Mouse (Mus musculus): ENCODE data around the gene Sf3b3.
A peak's percentile ranks its signal among the peaks of the same experiment; 100 is the strongest.
"Not testable (repeated sequence)": the region's sequence is repeated elsewhere in the genome, so short reads cannot be mapped to it uniquely, and the experiment has no call there.

Gene Sf3b3

GRCm38 (mm10) chr8:110846405-110847170, at the start of gene Sf3b3, which contains the start of gene Cog4:
Gene Sf3b3, minus strand, starts transcription at chr8:110846787.
Gene Cog4, plus strand, starts transcription at chr8:110846600.
- peak; percentile 91 to 92 for DNase-seq

GRCm38 (mm10) chr8:110895812-110896211, 49.2 kb upstream of the Sf3b3 start:
- DNase-seq: no peak

GRCm38 (mm10) chr8:110895254-110895653, 48.7 kb upstream of the Sf3b3 start:
- DNase-seq: no peak

GRCm38 (mm10) chr8:110894851-110895250, 48.3 kb upstream of the Sf3b3 start:
- no peak for DNase-seq

GRCm38 (mm10) chr8:110892913-110893312, 46.3 kb upstream of the Sf3b3 start:
- DNase-seq: peak; percentile 62 to 74

DNA sequence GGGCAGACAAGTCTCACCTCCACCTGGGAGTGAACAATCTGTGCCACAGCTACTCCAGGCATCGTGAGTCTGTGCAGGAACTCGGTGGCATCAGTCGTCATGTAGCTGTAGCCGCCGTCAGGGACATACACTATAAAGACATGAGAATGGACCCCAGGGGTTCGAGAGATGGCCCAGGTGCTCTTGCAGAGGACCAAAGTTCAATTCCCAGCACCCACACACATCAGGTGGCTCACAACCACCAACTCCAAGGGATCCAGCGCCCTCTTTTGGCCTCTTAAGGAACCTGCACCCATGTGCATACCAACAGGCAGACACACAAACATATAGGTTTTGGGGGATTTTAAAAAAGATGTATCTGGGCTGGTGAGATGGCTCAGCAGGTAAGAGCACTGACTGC, 45.5 kb upstream of the Sf3b3 start:
- no peak for DNase-seq

GRCm38 (mm10) chr8:110889904-110890470, 43.4 kb upstream of the Sf3b3 start:
- DNase-seq: peak in 1 of 2 experiments; percentile 34

- DNase-seq: peak; percentile 90 to 95
Observed at GRCm38 (mm10) chr8:110888860-110889259, 42.3 kb upstream of the Sf3b3 start.

GRCm38 (mm10) chr8:110888441-110888840, 41.9 kb upstream of the Sf3b3 start:
- DNase-seq: peak; percentile 76 to 89

- peak; percentile 76 to 85 for DNase-seq
Observed at GRCm38 (mm10) chr8:110887551-110887950, 41.0 kb upstream of the Sf3b3 start.

DNA sequence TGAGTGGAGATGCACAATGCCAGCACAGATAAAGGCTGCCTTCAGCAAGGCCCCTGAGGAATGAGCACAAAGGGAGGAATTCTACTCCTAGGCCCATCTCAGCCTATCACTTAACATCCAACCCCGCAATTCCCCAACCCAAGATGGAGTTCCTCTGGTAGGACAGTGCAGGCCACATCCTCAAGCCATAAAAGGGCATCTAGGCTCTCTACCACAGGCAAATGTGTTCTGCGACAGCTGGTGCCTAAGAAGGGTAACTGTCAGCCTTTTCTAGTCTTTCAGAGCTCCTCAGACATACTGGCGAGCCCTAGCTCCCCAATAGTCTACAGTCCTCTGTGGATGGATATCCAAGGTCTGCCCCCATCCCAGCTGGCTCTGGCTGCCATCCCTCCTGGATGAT, 40.0 kb upstream of the Sf3b3 start:
- no peak for DNase-seq

GRCm38 (mm10) chr8:110883824-110884223, 37.2 kb upstream of the Sf3b3 start:
- peak; percentile 74 to 80 for DNase-seq

DNA sequence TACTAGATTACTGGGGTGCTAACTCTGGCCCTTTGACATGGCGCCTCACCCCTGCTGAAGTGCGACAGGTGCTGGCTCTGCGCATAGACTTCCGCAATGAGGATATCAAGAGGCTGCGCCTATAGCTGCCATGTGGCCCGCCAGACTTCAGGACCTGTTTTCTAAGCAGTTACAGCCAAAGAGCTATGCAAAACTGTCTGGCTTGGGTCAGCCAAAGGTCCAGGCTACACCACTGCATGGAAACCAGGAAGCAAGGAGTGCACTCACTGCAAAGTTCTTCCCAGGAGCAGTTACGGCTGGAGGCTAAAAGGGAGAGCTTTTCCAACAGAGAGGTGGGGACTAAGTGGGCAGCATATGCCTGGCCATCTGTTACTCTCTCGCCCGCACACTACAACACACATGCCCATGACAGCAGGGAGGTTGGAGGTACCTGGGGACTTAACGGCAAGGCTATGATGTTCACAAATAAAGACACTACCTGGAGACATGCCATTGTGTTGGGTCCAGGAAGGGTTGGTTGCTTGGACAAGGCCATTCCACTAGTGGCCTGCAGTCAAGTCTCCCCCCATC, 35.2 kb upstream of the Sf3b3 start:
- peak; percentile 65 to 86 for DNase-seq

- no peak for DNase-seq
Observed at GRCm38 (mm10) chr8:110877862-110878261, 31.3 kb upstream of the Sf3b3 start.

GRCm38 (mm10) chr8:110870501-110870900, 23.9 kb upstream of the Sf3b3 start:
- no peak for DNase-seq

GRCm38 (mm10) chr8:110861347-110862025, 14.9 kb upstream of the Sf3b3 start:
- not testable (repeated sequence) for DNase-seq

DNA sequence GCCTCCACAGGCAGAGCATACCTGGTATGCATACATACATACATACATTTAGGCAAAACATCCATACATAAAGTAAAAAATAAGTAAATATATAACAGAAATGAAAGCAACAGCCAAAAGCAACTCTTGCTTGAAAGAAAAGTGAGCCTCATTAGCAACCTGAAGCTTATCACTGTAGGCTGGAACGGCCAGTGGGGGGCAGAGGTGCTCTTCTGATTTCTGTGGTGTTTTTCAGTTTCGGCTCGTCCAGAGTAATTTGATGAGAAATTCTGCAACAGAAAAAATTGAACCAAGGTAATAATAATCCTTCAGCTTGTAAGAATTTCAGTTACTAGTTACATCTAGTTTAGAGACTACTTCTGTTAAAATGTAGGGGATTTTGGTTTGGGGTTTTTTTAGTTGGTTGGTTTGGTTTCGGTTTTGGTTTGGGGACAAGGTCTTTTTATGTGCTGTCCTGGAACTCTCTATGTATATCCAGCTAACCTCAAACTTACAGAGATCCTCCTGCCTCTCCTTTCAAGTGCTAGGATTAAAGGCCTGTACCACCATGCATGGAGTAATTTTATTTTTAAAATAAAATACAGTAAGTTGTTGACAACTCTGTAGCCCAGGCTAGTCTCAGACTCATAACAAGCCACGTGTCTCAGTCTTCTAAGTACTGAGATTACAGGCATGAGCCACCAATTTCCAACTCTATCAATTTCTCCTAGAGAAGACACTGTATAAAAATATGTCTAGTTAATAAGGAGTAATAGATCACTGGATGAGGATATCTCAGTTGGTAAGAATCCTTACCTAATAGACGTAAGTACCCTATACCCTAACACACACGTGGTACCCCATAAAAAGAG, 13.3 kb upstream of the Sf3b3 start:
- DNase-seq: peak; percentile 48 to 49

DNA sequence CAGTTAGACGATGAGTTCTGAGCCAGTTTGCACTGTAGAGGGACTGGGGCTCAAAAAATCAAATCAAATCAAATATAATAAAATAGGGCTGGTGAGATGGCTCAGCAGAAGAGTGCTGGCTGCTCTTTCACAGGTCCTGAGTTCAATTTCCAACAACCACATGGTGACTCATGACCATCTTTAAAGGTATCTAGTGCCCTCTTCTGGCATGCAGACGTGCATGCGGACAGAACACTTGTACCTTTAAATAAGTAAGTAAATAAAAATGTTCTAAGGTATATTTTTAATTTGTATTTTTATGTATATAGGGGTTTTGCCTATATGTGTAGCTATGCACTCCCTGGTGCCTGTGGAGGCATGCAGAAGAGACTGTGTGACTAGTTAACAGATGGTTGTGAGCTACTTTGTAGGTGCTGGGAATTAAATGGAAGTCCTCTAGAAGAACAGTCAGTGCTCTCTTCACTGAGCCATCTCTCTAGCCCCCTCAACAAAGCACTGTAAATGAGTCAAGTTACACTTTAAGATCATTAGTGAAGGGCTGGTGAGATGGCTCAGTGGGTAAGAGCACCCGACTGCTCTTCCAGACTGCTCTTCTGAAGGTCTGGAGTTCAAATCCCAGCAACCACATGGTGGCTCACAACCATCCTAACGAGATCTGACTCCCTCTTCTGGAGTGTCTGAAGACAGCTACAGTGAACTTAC, 10.3 kb upstream of the Sf3b3 start:
- no peak for DNase-seq

GRCm38 (mm10) chr8:110856073-110856472, 9.5 kb upstream of the Sf3b3 start:
- DNase-seq: not testable (repeated sequence)

GRCm38 (mm10) chr8:110851186-110851585, 4.6 kb upstream of the Sf3b3 start:
- no peak for DNase-seq

GRCm38 (mm10) chr8:110847645-110848495, 1.3 kb upstream of the Sf3b3 start:
- no peak for DNase-seq
